Comparison of ENCODE assay signal across 8 mouse cellular contexts in genomic region chr9:58535447-58536134, GRCm38 (mm10). TPM values are rescaled to one million over a fixed set of nuclear protein-coding genes. Genes with fewer than 3 reads are reported as not detected.
DNase-seq lines count a peak whose midpoint lies in the region; ATAC-seq lines count a peak whose summit lies in the region.

No protein-coding gene starts in this region.

- DNase-seq in heart, adult 11 months = peak; percentile 93
- no peak for DNase-seq in heart, adult 18-20 months
- peak; percentile 47 for DNase-seq in right cerebral cortex, postnatal 14 days
- DNase-seq in right cerebral cortex, postnatal 36 days (ENCODE audit: low spot score in 2 of 2) = no peak
- peak; percentile 73 for DNase-seq in forebrain, embryonic 14.5 days (ENCODE audit: low spot score)
- no peak for DNase-seq in c-Kit-positive CD71-positive TER-119-positive erythroid progenitor cells, embryonic 14.5 days (ENCODE audit: low spot score)

- no peaks in the 10 kb centered on the region for H3K9me3 ChIP-seq in forebrain, embryonic 14.5 days (replicated peaks; ENCODE audit: control insufficient read depth, low read length)
- peaks cover 8% of the 10 kb centered on the region for H3K9me3 ChIP-seq in megakaryocyte, embryonic 14.5 days
- no peaks in the 10 kb centered on the region for H3K9me3 ChIP-seq in stomach, embryonic 16.5 days (replicated peaks; ENCODE audit: control insufficient read depth, low read length)

- ATAC-seq in forebrain, embryonic 14.5 days = peak; percentile 69
- ATAC-seq in stomach, embryonic 16.5 days (ENCODE audit: insufficient read depth, low FRiP score) = peak; percentile 42; the same call in 1 of the 2 replicates

- no peak overlapping the region for H3K27ac ChIP-seq in forebrain, embryonic 14.5 days (ENCODE audit: low read depth, low read length)
- no peak overlapping the region for H3K27ac ChIP-seq in stomach, embryonic 16.5 days (ENCODE audit: low read length)

- no peaks in the 10 kb centered on the region for H3K4me1 ChIP-seq in forebrain, embryonic 14.5 days (ENCODE audit: control insufficient read depth, insufficient read depth, low read length)
- peaks cover 53% of the 10 kb centered on the region for H3K4me1 ChIP-seq in megakaryocyte, embryonic 14.5 days
- H3K4me1 ChIP-seq in stomach, embryonic 16.5 days (ENCODE audit: control insufficient read depth, insufficient read depth, low read length) = no peaks in the 10 kb centered on the region

- WGBS in forebrain, embryonic 14.5 days = 76% methylated on average over 20 of the region's 20 CpGs
- 81% methylated on average over 20 of the region's 20 CpGs for WGBS in stomach, embryonic 16.5 days

- no peak overlapping the region for H3K4me2 ChIP-seq in forebrain, embryonic 14.5 days (ENCODE audit: low read length)
- no peak overlapping the region for H3K4me2 ChIP-seq in stomach, embryonic 16.5 days (ENCODE audit: low read depth, low read length)

- no peaks in the 10 kb centered on the region for H3K27me3 ChIP-seq in forebrain, embryonic 14.5 days (replicated peaks; ENCODE audit: control insufficient read depth, insufficient read depth, low read length)
- peaks cover 30% of the 10 kb centered on the region for H3K27me3 ChIP-seq in megakaryocyte, embryonic 14.5 days (replicated peaks)
- H3K27me3 ChIP-seq in stomach, embryonic 16.5 days (ENCODE audit: control insufficient read depth, insufficient read depth, low read length) = no peaks in the 10 kb centered on the region

- H3K4me3 ChIP-seq in forebrain, embryonic 14.5 days (ENCODE audit: low read depth, low read length) = no peak overlapping the region
- H3K4me3 ChIP-seq in megakaryocyte, embryonic 14.5 days (replicated peaks) = peak overlapping the region; percentile 2
- no peak overlapping the region for H3K4me3 ChIP-seq in stomach, embryonic 16.5 days (replicated peaks; ENCODE audit: low read length)

- no peak overlapping the region for H3K9ac ChIP-seq in forebrain, embryonic 14.5 days (ENCODE audit: low read length)
- no peak overlapping the region for H3K9ac ChIP-seq in stomach, embryonic 16.5 days (ENCODE audit: low read length)

- peaks cover 37% of the 10 kb centered on the region for H3K36me3 ChIP-seq in forebrain, embryonic 14.5 days (ENCODE audit: control insufficient read depth, insufficient read depth, low read length)
- H3K36me3 ChIP-seq in megakaryocyte, embryonic 14.5 days (replicated peaks; ENCODE audit: low read length) = peaks cover 24% of the 10 kb centered on the region
- H3K36me3 ChIP-seq in stomach, embryonic 16.5 days (ENCODE audit: control insufficient read depth, insufficient read depth, low read length) = peaks cover 9% of the 10 kb centered on the region

RNA-seq across cellular contexts. Expression of gene Cd276, which starts 19.6 kb away (rescaled TPM):
- total RNA-seq in heart, adult 18-20 months (2021) = 1 to 10 TPM; 5.9 to 8.3 TPM
- 24.6 and 28.8 TPM in 2 replicates for polyA plus RNA-seq in forebrain, embryonic 14.5 days (2014; fragmentation: Nextera tagmentation; extraction: Ambion mirVana)
- polyA plus RNA-seq in megakaryocyte, embryonic 14.5 days (2012; ENCODE audit: insufficient read depth, low replicate concordance) = 0.52 and 1.3 TPM in 2 replicates
- polyA plus RNA-seq in stomach, embryonic 16.5 days (2015; fragmentation: Nextera tagmentation; extraction: Ambion mirVana) = 30.4 and 31.2 TPM in 2 replicates

RNA-seq across cellular contexts. Expression of gene Nptn, which starts 46.4 kb away (rescaled TPM):
- total RNA-seq in heart, adult 18-20 months (2021) = 100 to 1,000 TPM; 113 to 123 TPM
- 144 and 158 TPM in 2 replicates for polyA plus RNA-seq in forebrain, embryonic 14.5 days (2014; fragmentation: Nextera tagmentation; extraction: Ambion mirVana)
- polyA plus RNA-seq in megakaryocyte, embryonic 14.5 days (2012; ENCODE audit: insufficient read depth, low replicate concordance) = 231 and 377 TPM in 2 replicates
- 155 and 165 TPM in 2 replicates for polyA plus RNA-seq in stomach, embryonic 16.5 days (2015; fragmentation: Nextera tagmentation; extraction: Ambion mirVana)

RNA-seq across cellular contexts. Expression of gene Insyn1, which starts 47.2 kb away (rescaled TPM):
- total RNA-seq in heart, adult 18-20 months (2021) = 10 to 100 TPM; 28.2 to 30.7 TPM
- polyA plus RNA-seq in forebrain, embryonic 14.5 days (2014; fragmentation: Nextera tagmentation; extraction: Ambion mirVana) = 8.0 and 8.1 TPM in 2 replicates
- 1.3 and 2.8 TPM in 2 replicates for polyA plus RNA-seq in megakaryocyte, embryonic 14.5 days (2012; ENCODE audit: insufficient read depth, low replicate concordance)
- 0.32 and 0.77 TPM in 2 replicates for polyA plus RNA-seq in stomach, embryonic 16.5 days (2015; fragmentation: Nextera tagmentation; extraction: Ambion mirVana)

Comparison
In these comparisons a context has a peak if more than half of its experiments do, and no peak if none do; other contexts are left out.
1. DNase-seq: peak in heart, adult 11 months (single experiment), right cerebral cortex, postnatal 14 days (single experiment) and forebrain, embryonic 14.5 days (single experiment); none in heart, adult 18-20 months (0 of 2), right cerebral cortex, postnatal 36 days (0 of 2) and c-Kit-positive CD71-positive TER-119-positive erythroid progenitor cells, embryonic 14.5 days (single experiment).
2. RNA of gene Cd276, which starts 19.6 kb away (polyA plus RNA-seq): 30.4 to 31.2 TPM in stomach, embryonic 16.5 days and 24.6 to 28.8 TPM in forebrain, embryonic 14.5 days; 0.52 to 1.3 TPM in megakaryocyte, embryonic 14.5 days; every median in the first group is over 10 times any median in the second.